Mouse (Mus musculus) hindbrain, embryonic 11.5 days (tissue): Measurements from ENCODE around the gene Rfx7. TPM values are rescaled to one million over a fixed set of nuclear protein-coding genes. Genes with fewer than 3 reads are reported as not detected.

Experiments
- ATAC-seq: fragments of 200-750 bp; cut with Nextera tagmentation; 2 replicates; pipeline ENCODE4 v1.8.0; 2017; ENCODE audit warnings: mild to moderate bottlenecking, moderate TSS enrichment, moderate library complexity; ENCODE audit not compliant: low FRiP score
- DNase-seq: peaks from one replicate; pipeline ENCODE4 v3.0.0-alpha.2; 2015; ENCODE audit warnings: low spot score
- H3K27ac ChIP-seq: fragments of 300-500 bp; sonication (generic); 2 replicates; pipeline ENCODE4 v1.5.1; 2014; ENCODE audit warnings: mild to moderate bottlenecking, low read depth, low read length
- H3K27me3 ChIP-seq: fragments of 300-500 bp; sonication (generic); 2 replicates; pipeline ENCODE4 v1.6.1; 2014; ENCODE audit warnings: mild to moderate bottlenecking, low read length, moderate library complexity, mixed read lengths; ENCODE audit not compliant: control insufficient read depth, insufficient read depth
- H3K36me3 ChIP-seq: fragments of 300-500 bp; sonication (generic); 2 replicates; pipeline ENCODE4 v1.6.1; 2014; ENCODE audit warnings: mild to moderate bottlenecking, low read length, moderate library complexity, mixed read lengths; ENCODE audit not compliant: control insufficient read depth, insufficient read depth
- H3K4me1 ChIP-seq: fragments of 300-500 bp; sonication (generic); replicated peaks from 2 replicates; pipeline ENCODE4 v1.6.1; 2014; ENCODE audit warnings: low read length, mixed read lengths; ENCODE audit not compliant: control insufficient read depth, insufficient read depth
- H3K4me2 ChIP-seq: fragments of 300-500 bp; sonication (generic); replicated peaks from 2 replicates; pipeline ENCODE4 v1.6.1; 2014; ENCODE audit warnings: mild to moderate bottlenecking, low read depth, low read length
- H3K4me3 ChIP-seq: fragments of 300-500 bp; sonication (generic); 2 replicates; pipeline ENCODE4 v1.5.1; 2014; ENCODE audit warnings: low read depth, low read length
- H3K9ac ChIP-seq: fragments of 300-500 bp; sonication (generic); 2 replicates; pipeline ENCODE4 v1.6.1; 2014; ENCODE audit warnings: low read depth, low read length
- H3K9me3 ChIP-seq: fragments of 300-500 bp; sonication (generic); 2 replicates; pipeline ENCODE4 v1.6.1; 2016; ENCODE audit warnings: low read length; ENCODE audit not compliant: control insufficient read depth
- WGBS: fragments of 180-500 bp; shearing (Covaris S2); extraction: QIAGEN DNeasy Blood & Tissue Kit; methylation state at CpG from one replicate; pipeline ENCODE4 v1.1.7; 2014; 5-methylcytosine and 5-hydroxymethylcytosine counted together
- polyA plus RNA-seq: library from polyadenylated mRNA; unstranded; fragments of >200 nt; fragmentation: Nextera tagmentation; extraction: Ambion mirVana; gene quantifications from 2 replicates; pipeline ENCODE4 v1.2.1, GENCODE M21; 2014

Gene Rfx7
- polyA plus RNA-seq, 1 experiment from 2014 or later = 26.4 TPM

GRCm38 (mm10) chr9:72653533-72653932 lies 121.5 kb downstream of the Rfx7 start:
- H3K4me2 ChIP-seq = no peak overlapping the region

DNA sequence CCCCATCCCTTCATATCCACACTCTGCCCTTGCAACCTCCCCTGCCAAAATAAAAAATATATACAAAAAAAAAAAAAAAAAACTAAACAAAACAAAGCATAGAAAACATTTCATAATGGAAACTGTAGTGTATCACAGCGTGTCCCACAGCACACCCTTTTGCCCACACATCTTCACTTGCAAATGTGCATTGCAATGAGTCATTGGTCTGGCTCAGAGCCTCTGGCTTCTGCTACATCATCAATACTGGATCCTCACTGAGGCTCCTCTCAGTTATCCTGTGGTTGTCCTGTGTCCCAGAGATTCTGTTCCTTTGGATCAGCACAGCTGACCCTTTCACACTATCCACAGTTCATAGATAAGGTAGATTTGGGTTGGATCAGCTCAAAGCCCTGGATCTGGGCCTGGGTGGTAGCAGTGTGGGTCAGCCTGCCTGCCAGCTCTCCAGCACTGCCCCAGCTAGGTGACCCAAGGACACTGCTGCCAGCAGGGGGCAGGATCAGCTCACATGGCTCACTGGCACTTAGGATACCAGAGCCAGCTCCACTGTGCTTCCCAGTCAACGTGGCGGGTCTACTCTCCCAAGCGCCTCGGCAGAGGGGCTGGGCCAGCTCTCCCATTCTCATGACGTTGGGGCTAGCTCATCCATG lies 122.7 kb downstream of the Rfx7 start:
- 65% methylated on average over 6 of the region's 6 CpGs for WGBS
- Histone ChIP-seq H3K36me3 (no peaks in the 10 kb centered on the region), H3K4me3 (no peak overlapping the region), H3K27ac (no peak overlapping the region), H3K4me2 (no peak overlapping the region), H3K9me3 (no peaks in the 10 kb centered on the region), H3K9ac (no peak overlapping the region), H3K4me1 (no peaks in the 10 kb centered on the region), H3K27me3 (no peaks in the 10 kb centered on the region)
- peak; percentile 54; the same call in 1 of the 2 replicates for ATAC-seq
- DNase-seq = peak; percentile 63

More at GRCm38 (mm10) chr9:72653533-72653932, 121.5 kb downstream of the Rfx7 start:
- Histone ChIP-seq H3K4me3 (no peak overlapping the region), H3K9me3 (no peaks in the 10 kb centered on the region), H3K27me3 (no peaks in the 10 kb centered on the region), H3K9ac (no peak overlapping the region), H3K36me3 (no peaks in the 10 kb centered on the region), H3K4me1 (no peaks in the 10 kb centered on the region), H3K27ac (peak overlapping the region; percentile 65)
- WGBS = 50% methylated on average over 4 of the region's 4 CpGs
- DNase-seq = no peak
- no peak for ATAC-seq

- H3K4me3 ChIP-seq = no peak overlapping the region
- H3K36me3 ChIP-seq = no peaks in the 10 kb centered on the region
- no peak overlapping the region for H3K27ac ChIP-seq
- H3K27me3 ChIP-seq = no peaks in the 10 kb centered on the region
- no peaks in the 10 kb centered on the region for H3K9me3 ChIP-seq
- H3K4me1 ChIP-seq = no peaks in the 10 kb centered on the region
- 72% methylated on average over 5 of the region's 5 CpGs for WGBS
- no peak for ATAC-seq
- no peak for DNase-seq
- no peak overlapping the region for H3K4me2 ChIP-seq
- H3K9ac ChIP-seq = no peak overlapping the region
These were observed 123.6 kb downstream of the Rfx7 start for GRCm38 (mm10) chr9:72655602-72656001.

DNA sequence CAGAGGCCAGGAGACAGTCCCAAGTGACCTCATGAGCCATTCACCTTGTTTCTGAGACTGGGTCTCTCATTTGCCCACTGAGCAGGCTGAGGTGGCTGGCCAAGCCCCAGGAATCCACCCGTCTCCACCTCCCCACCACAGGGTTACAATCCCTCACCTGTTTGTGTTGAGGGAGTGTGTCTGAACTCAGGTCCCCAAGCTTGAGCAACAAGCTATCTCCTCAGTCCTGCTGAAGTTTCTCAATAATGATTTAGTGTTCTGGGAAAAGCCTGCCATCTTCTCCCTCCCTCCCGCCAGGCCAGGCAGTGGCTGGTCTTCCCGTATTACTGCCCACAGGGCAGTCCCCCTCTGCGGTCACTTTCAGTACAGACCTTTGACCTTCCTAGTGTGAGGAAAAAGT lies 124.5 kb downstream of the Rfx7 start:
- H3K4me1 ChIP-seq = no peaks in the 10 kb centered on the region
- no peak overlapping the region for H3K4me2 ChIP-seq
- H3K27me3 ChIP-seq = no peaks in the 10 kb centered on the region
- DNase-seq (no peak), ATAC-seq (no peak)
- H3K9ac ChIP-seq = no peak overlapping the region
- no peaks in the 10 kb centered on the region for H3K9me3 ChIP-seq
- H3K27ac ChIP-seq = no peak overlapping the region
- no peak overlapping the region for H3K4me3 ChIP-seq
- H3K36me3 ChIP-seq = no peaks in the 10 kb centered on the region
- 28% methylated on average over 4 of the region's 4 CpGs for WGBS

DNA sequence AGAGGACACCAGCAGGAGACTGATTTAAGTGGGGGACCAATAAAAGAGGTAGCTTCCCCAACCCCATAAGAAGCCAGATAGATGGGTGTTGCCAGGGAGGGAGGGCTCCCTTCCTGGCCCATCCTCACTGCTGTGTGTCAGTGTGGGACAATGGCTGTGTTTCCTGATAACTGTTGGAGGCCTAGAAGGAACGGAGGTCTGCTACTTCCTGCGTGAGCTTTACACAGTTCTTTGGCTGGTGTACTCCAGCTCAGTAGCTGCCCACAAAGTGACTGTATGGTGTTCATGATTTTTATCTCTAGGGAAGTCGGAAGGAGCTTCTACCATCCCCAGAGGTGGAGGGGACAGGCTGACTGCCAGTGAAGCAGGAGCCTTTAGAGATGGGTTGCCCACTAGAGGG lies 124.9 kb downstream of the Rfx7 start:
- no peak overlapping the region for H3K9ac ChIP-seq
- WGBS = 24% methylated on average over 3 of the region's 3 CpGs
- ATAC-seq = no peak
- H3K27me3 ChIP-seq = no peaks in the 10 kb centered on the region
- no peak overlapping the region for H3K27ac ChIP-seq
- H3K4me1 ChIP-seq = no peaks in the 10 kb centered on the region
- no peak overlapping the region for H3K4me3 ChIP-seq
- no peaks in the 10 kb centered on the region for H3K9me3 ChIP-seq
- H3K36me3 ChIP-seq = no peaks in the 10 kb centered on the region
- H3K4me2 ChIP-seq = no peak overlapping the region
- DNase-seq = no peak

- Histone ChIP-seq H3K9ac (no peak overlapping the region), H3K27ac (no peak overlapping the region), H3K4me3 (no peak overlapping the region), H3K4me1 (no peaks in the 10 kb centered on the region), H3K9me3 (no peaks in the 10 kb centered on the region), H3K4me2 (no peak overlapping the region), H3K27me3 (no peaks in the 10 kb centered on the region), H3K36me3 (no peaks in the 10 kb centered on the region)
- no peak for ATAC-seq
- DNase-seq = no peak
- WGBS = 76% methylated on average over 1 of the region's 1 CpGs
These were observed 125.7 kb downstream of the Rfx7 start for GRCm38 (mm10) chr9:72657694-72658093.

GRCm38 (mm10) chr9:72660139-72660538 lies 128.1 kb downstream of the Rfx7 start:
- Histone ChIP-seq H3K27ac (no peak overlapping the region), H3K27me3 (no peaks in the 10 kb centered on the region), H3K9me3 (no peaks in the 10 kb centered on the region), H3K36me3 (no peaks in the 10 kb centered on the region), H3K9ac (no peak overlapping the region), H3K4me3 (no peak overlapping the region), H3K4me1 (peaks cover 5% of the 10 kb centered on the region), H3K4me2 (no peak overlapping the region)
- ATAC-seq (no peak), DNase-seq (no peak)
- 83% methylated on average over 4 of the region's 4 CpGs for WGBS

DNA sequence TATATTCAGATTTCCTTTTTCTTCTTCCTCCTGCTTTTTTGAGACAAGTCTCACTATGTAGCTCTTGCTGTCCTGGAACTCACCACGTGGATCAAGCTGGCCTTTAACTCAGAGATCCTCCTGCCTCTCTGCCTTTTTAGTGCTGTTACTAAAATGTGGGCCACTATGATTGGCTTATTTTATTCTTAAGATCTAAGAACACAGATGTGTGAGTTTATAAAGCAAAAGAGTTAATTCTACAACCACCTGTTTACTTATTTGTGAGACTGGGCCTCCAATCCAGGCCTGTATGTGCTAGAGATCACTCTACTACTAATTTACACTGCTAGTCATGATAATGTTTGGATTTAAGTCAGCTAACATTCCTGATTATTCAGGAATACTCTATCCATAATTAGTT lies 128.9 kb downstream of the Rfx7 start:
- WGBS = 47% methylated on average over 1 of the region's 1 CpGs
- Histone ChIP-seq H3K27ac (peak overlapping the region; percentile 99; the same call in 1 of the 2 replicates), H3K4me1 (peaks cover 10% of the 10 kb centered on the region), H3K9me3 (no peaks in the 10 kb centered on the region), H3K4me2 (no peak overlapping the region), H3K9ac (no peak overlapping the region), H3K4me3 (no peak overlapping the region), H3K27me3 (no peaks in the 10 kb centered on the region), H3K36me3 (peaks cover 4% of the 10 kb centered on the region; the same call in 1 of the 2 replicates)
- no peak for DNase-seq
- ATAC-seq = no peak

DNA sequence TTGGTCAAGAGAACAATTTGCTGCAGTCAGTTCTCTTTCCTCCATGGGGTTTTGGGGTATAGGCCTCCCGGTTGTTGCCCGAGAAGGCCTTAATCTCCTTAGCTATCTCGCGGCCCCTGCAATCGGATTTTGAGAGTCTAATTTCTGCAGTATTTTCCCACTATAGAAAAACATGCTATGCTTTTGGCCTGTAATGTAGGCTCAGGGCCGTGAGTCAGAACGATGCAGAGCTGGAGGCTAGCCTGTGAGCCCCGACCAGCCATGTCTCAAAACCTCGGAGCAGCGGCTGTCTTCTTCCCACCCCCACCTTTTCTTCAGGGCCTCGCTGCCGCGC lies 129.5 kb downstream of the Rfx7 start:
- H3K27me3 ChIP-seq = no peaks in the 10 kb centered on the region
- DNase-seq (no peak), ATAC-seq (no peak)
- WGBS = 2% methylated on average over 13 of the region's 13 CpGs
- H3K9me3 ChIP-seq = no peaks in the 10 kb centered on the region
- H3K4me2 ChIP-seq = peak overlapping the region; percentile 66
- H3K4me1 ChIP-seq = peaks cover 10% of the 10 kb centered on the region
- H3K4me3 ChIP-seq = peak overlapping the region; percentile 99
- H3K9ac ChIP-seq = peak overlapping the region; percentile 99
- peaks cover 4% of the 10 kb centered on the region; the same call in 1 of the 2 replicates for H3K36me3 ChIP-seq
- H3K27ac ChIP-seq = peak overlapping the region; percentile 99
